Comparison of ENCODE assay signal across 9 mouse cellular contexts in the genomic region with DNA sequence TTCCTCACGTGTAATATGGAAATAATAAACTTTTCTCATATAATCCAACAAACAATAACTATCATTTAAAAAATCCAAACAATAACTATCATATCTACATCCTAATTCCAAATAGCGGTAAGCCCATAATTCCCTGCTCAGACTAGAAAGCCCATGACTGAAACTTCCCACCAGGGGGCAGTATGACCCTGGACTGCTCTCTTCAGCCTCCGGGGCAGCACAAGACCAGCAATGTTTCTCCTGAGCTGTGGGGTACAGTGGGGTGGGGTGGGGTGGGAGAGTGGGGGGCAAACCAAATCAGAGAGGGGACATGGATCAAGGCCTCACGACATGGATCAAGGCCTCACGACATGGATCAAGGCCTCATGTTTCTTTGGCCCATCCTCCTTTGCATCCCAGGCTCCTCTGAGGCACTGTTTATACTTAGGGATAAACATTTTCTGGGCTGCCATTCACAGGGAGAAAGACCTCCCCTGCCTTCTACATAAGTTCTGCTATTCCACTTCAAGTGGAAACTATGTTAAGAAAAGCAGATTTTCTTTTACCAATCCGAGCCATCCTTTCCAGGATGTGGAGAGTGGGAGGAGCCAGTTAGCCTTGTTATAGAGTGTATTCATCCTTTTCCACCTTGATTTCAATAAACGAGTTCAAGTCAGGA. TPM values are rescaled to one million over a fixed set of nuclear protein-coding genes. Genes with fewer than 3 reads are reported as not detected.
A peak's percentile ranks its signal among the peaks of the same experiment; 100 is the strongest.
DNase-seq lines count a peak whose midpoint lies in the region; ATAC-seq lines count a peak whose summit lies in the region.
"Had no signal": no experiment of that assay in that cellular context is flagged by ENCODE, and none has a peak within 500 bp of the region (broad histone marks: within the 10 kb centered on the region; RNA-seq: fewer than 3 reads in every experiment).

No protein-coding gene starts in this region.

- peaks cover 17% of the 10 kb centered on the region for H3K36me3 ChIP-seq in liver, embryonic 12.5 days
- no peaks in the 10 kb centered on the region; the same call in 1 of the 2 replicates for H3K36me3 ChIP-seq in liver, embryonic 11.5 days (ENCODE audit: control insufficient read depth, insufficient read depth, low read length)
- H3K36me3 ChIP-seq in neural tube, embryonic 11.5 days (ENCODE audit: control insufficient read depth, insufficient read depth, low read length): no peaks in the 10 kb centered on the region; the same call in 1 of the 2 replicates

- no peak overlapping the region for H3K9ac ChIP-seq in liver, embryonic 12.5 days
- H3K9ac ChIP-seq in liver, embryonic 11.5 days (ENCODE audit: low read depth, low read length): no peak overlapping the region
- H3K9ac ChIP-seq in neural tube, embryonic 11.5 days (ENCODE audit: low read length): no peak overlapping the region

- peaks cover 8% of the 10 kb centered on the region for H3K27me3 ChIP-seq in liver, embryonic 12.5 days (replicated peaks)
- no peaks in the 10 kb centered on the region for H3K27me3 ChIP-seq in liver, embryonic 11.5 days (replicated peaks; ENCODE audit: control insufficient read depth, insufficient read depth, low read length)
- no peaks in the 10 kb centered on the region for H3K27me3 ChIP-seq in neural tube, embryonic 11.5 days (ENCODE audit: control insufficient read depth, insufficient read depth, low read length)

- H3K4me1 ChIP-seq in liver, embryonic 12.5 days: peaks cover 10% of the 10 kb centered on the region
- H3K4me1 ChIP-seq in liver, embryonic 11.5 days (replicated peaks; ENCODE audit: control insufficient read depth, insufficient read depth, low read length): peaks cover 12% of the 10 kb centered on the region
- H3K4me1 ChIP-seq in neural tube, embryonic 11.5 days (ENCODE audit: control insufficient read depth, insufficient read depth, low read length): no peaks in the 10 kb centered on the region

- intact Hi-C loops in heart, postnatal 36 days (cut with DNase I): loop anchor here (1.0 kb wide), 1 partner anchor 57 kb away; the partner anchor contains the start of gene Cdh24

- peak; percentile 77 for DNase-seq in liver
- DNase-seq in R1 (ENCODE audit: low read depth, low spot score): peak; percentile 79
- DNase-seq in embryo, embryonic 10.5 days (ENCODE audit: low spot score): peak; percentile 80
- DNase-seq in heart, postnatal 36 days: peak; percentile 66 to 70
- no peak for DNase-seq in liver, embryonic 11.5 days (ENCODE audit: low spot score)
- DNase-seq in neural tube, embryonic 11.5 days (ENCODE audit: low spot score): peak; percentile 61

- no peak overlapping the region for H3K4me3 ChIP-seq in liver, embryonic 12.5 days
- H3K4me3 ChIP-seq in liver, embryonic 11.5 days (ENCODE audit: low read depth, low read length): no peak overlapping the region
- no peak overlapping the region for H3K4me3 ChIP-seq in neural tube, embryonic 11.5 days (ENCODE audit: low read depth, low read length)
- H3K4me3 ChIP-seq: myocyte had no signal

- no peak; the same call in 1 of the 2 replicates for ATAC-seq in liver, embryonic 12.5 days
- ATAC-seq in liver, embryonic 11.5 days (replicated peaks; ENCODE audit: low FRiP score): 0 out of 2 replicates have a peak, but pooled peaks have one; percentile 21
- no peak for ATAC-seq in neural tube, embryonic 11.5 days (ENCODE audit: insufficient read depth, low FRiP score, low TSS enrichment)
- no peak for ATAC-seq in activated CD4-positive, CD25-positive, alpha-beta regulatory T cell, adult 4 months

- no peaks in the 10 kb centered on the region for H3K9me3 ChIP-seq in liver, embryonic 12.5 days (replicated peaks)
- H3K9me3 ChIP-seq in liver, embryonic 11.5 days (ENCODE audit: control insufficient read depth, low read length): no peaks in the 10 kb centered on the region
- no peaks in the 10 kb centered on the region for H3K9me3 ChIP-seq in neural tube, embryonic 11.5 days (ENCODE audit: control insufficient read depth, low read length)

- H3K27ac ChIP-seq in liver, embryonic 12.5 days: no peak overlapping the region
- no peak overlapping the region for H3K27ac ChIP-seq in liver, embryonic 11.5 days (ENCODE audit: low read depth, low read length)
- H3K27ac ChIP-seq in neural tube, embryonic 11.5 days (ENCODE audit: low read depth, low read length): no peak overlapping the region

- no peak overlapping the region for H3K4me2 ChIP-seq in liver, embryonic 12.5 days
- H3K4me2 ChIP-seq in liver, embryonic 11.5 days: no peak overlapping the region
- H3K4me2 ChIP-seq in neural tube, embryonic 11.5 days (ENCODE audit: low read depth): no peak overlapping the region

- WGBS in liver, embryonic 12.5 days (ENCODE audit: insufficient replicate concordance): 43% methylated on average over 7 of the region's 7 CpGs
- WGBS in liver, embryonic 11.5 days: 43% methylated on average over 7 of the region's 7 CpGs
- WGBS in neural tube, embryonic 11.5 days: 44% methylated on average over 7 of the region's 7 CpGs

RNA-seq across cellular contexts. Expression of gene Ajuba, which starts 6.5 kb away (rescaled TPM):
- polyA plus RNA-seq in liver, embryonic 12.5 days (2016; fragmentation: Nextera tagmentation; extraction: Ambion mirVana): 10.4 and 12.7 TPM in 2 replicates
- 1 to 10 TPM; 6.1 to 6.4 TPM for total RNA-seq in heart, postnatal 36 days (2021)
- polyA plus RNA-seq in liver, embryonic 11.5 days (2014; fragmentation: Nextera tagmentation; extraction: Ambion mirVana): 15.0 and 17.8 TPM in 2 replicates
- polyA plus RNA-seq in neural tube, embryonic 11.5 days (2014; fragmentation: Nextera tagmentation; extraction: Ambion mirVana): 27.9 TPM in 2 replicates
- polyA plus RNA-seq in activated CD4-positive, CD25-positive, alpha-beta regulatory T cell, adult 4 months (2017; shearing (Covaris generic)): under 1 TPM in 1 of 2 experiments, not detected in 1; 0.20 TPM

RNA-seq across cellular contexts. Expression of gene 4931414P19Rik, which starts 22.0 kb away (rescaled TPM):
- 3.7 and 4.1 TPM in 2 replicates for polyA plus RNA-seq in liver, embryonic 12.5 days (2016; fragmentation: Nextera tagmentation; extraction: Ambion mirVana)
- 1 to 10 TPM; 4.0 to 5.9 TPM for total RNA-seq in heart, postnatal 36 days (2021)
- 5.6 and 5.8 TPM in 2 replicates for polyA plus RNA-seq in liver, embryonic 11.5 days (2014; fragmentation: Nextera tagmentation; extraction: Ambion mirVana)
- polyA plus RNA-seq in neural tube, embryonic 11.5 days (2014; fragmentation: Nextera tagmentation; extraction: Ambion mirVana): 8.1 and 8.9 TPM in 2 replicates
- 1 to 10 TPM; 2.3 TPM for polyA plus RNA-seq in activated CD4-positive, CD25-positive, alpha-beta regulatory T cell, adult 4 months (2017; shearing (Covaris generic))

RNA-seq across cellular contexts. Expression of gene Haus4, which starts 29.4 kb away (rescaled TPM):
- 49.3 and 52.0 TPM in 2 replicates for polyA plus RNA-seq in liver, embryonic 12.5 days (2016; fragmentation: Nextera tagmentation; extraction: Ambion mirVana)
- 1 to 10 TPM; 3.2 to 4.1 TPM for total RNA-seq in heart, postnatal 36 days (2021)
- 71.6 and 76.4 TPM in 2 replicates for polyA plus RNA-seq in liver, embryonic 11.5 days (2014; fragmentation: Nextera tagmentation; extraction: Ambion mirVana)
- polyA plus RNA-seq in neural tube, embryonic 11.5 days (2014; fragmentation: Nextera tagmentation; extraction: Ambion mirVana): 36.7 and 41.4 TPM in 2 replicates
- polyA plus RNA-seq in activated CD4-positive, CD25-positive, alpha-beta regulatory T cell, adult 4 months (2017; shearing (Covaris generic)): 10 to 100 TPM; 30.2 to 33.5 TPM

RNA-seq across cellular contexts. Expression of gene Psmb5, which starts 34.0 kb away (rescaled TPM):
- polyA plus RNA-seq in liver, embryonic 12.5 days (2016; fragmentation: Nextera tagmentation; extraction: Ambion mirVana): 281 and 292 TPM in 2 replicates
- total RNA-seq in heart, postnatal 36 days (2021): 100 to 1,000 TPM; 185 to 191 TPM
- polyA plus RNA-seq in liver, embryonic 11.5 days (2014; fragmentation: Nextera tagmentation; extraction: Ambion mirVana): 411 and 417 TPM in 2 replicates
- 444 and 470 TPM in 2 replicates for polyA plus RNA-seq in neural tube, embryonic 11.5 days (2014; fragmentation: Nextera tagmentation; extraction: Ambion mirVana)
- polyA plus RNA-seq in activated CD4-positive, CD25-positive, alpha-beta regulatory T cell, adult 4 months (2017; shearing (Covaris generic)): 100 to 1,000 TPM; 178 to 210 TPM

RNA-seq across cellular contexts. Expression of gene Psmb11, which starts 37.4 kb away (rescaled TPM):
- not detected in 2 replicates for polyA plus RNA-seq in liver, embryonic 12.5 days (2016; fragmentation: Nextera tagmentation; extraction: Ambion mirVana)
- total RNA-seq in heart, postnatal 36 days (2021): not detected
- not detected in 2 replicates for polyA plus RNA-seq in liver, embryonic 11.5 days (2014; fragmentation: Nextera tagmentation; extraction: Ambion mirVana)
- 0.08 TPM in 1 of 2 replicates, not detected in the other for polyA plus RNA-seq in neural tube, embryonic 11.5 days (2014; fragmentation: Nextera tagmentation; extraction: Ambion mirVana)
- polyA plus RNA-seq in activated CD4-positive, CD25-positive, alpha-beta regulatory T cell, adult 4 months (2017; shearing (Covaris generic)): not detected
- polyA plus RNA-seq: myocyte had no signal
